Mouse (Mus musculus): ENCODE measurements at regions not wholly inside any gene's neighbourhood (a gene's known extent, or its start where the extent isn't known, plus 50 kb on each side); places are given as distances from the start of the nearest gene placed in this dataset.
A peak's percentile ranks its signal among the peaks of the same experiment; 100 is the strongest.

DNA sequence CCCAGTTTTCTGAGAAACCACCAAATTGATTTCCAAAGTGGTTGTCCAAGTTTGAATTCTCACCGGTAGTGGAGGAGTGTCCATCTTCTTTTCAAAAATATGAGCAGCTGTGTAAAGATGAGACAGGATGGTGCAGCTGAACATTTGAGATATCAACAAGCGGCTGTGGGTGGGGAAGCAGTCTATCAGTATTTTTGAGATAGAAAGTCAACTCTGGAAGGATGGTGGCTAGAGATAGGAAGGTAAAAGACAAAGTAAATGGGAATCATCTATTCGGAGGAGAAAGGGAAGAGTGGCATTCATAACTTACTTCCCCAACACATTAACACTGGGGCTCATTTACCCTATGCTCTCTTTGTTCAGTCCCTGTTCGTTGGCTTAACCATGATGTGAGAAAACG lies 146.9 kb upstream of the Gmnc start:
- no peak overlapping the region for H3K27ac ChIP-seq (replicated peaks)
- no peaks in the 10 kb centered on the region for H3K9me3 ChIP-seq (replicated peaks)
- H3K27me3 ChIP-seq (ENCODE audit: low read depth, poor library complexity, severe bottlenecking): no peaks in the 10 kb centered on the region
- no peaks in the 10 kb centered on the region for H3K4me1 ChIP-seq
- no peaks in the 10 kb centered on the region for H3K36me3 ChIP-seq
- WGBS: 83% methylated on average over 5 of the region's 5 CpGs
- no peak for DNase-seq (ENCODE audit: low spot score)
- H3K4me3 ChIP-seq: no peak overlapping the region

- DNase-seq (ENCODE audit: low spot score): no peak
- H3K4me3 ChIP-seq: no peak overlapping the region
- H3K27ac ChIP-seq (replicated peaks): no peak overlapping the region
Observed at GRCm38 (mm10) chr16:27138987-27139386, 147.5 kb upstream of the Gmnc start.

GRCm38 (mm10) chr16:27140037-27140436 lies 148.6 kb upstream of the Gmnc start:
- H3K4me1 ChIP-seq: no peaks in the 10 kb centered on the region
- DNase-seq (ENCODE audit: low spot score): peak; percentile 42
- H3K27ac ChIP-seq (replicated peaks): no peak overlapping the region
- 19% methylated on average over 3 of the region's 3 CpGs for WGBS
- H3K4me3 ChIP-seq: no peak overlapping the region
- H3K27me3 ChIP-seq (ENCODE audit: low read depth, poor library complexity, severe bottlenecking): no peaks in the 10 kb centered on the region
- H3K9me3 ChIP-seq (replicated peaks): no peaks in the 10 kb centered on the region
- H3K36me3 ChIP-seq: no peaks in the 10 kb centered on the region

More at GRCm38 (mm10) chr16:27138987-27139386, 147.5 kb upstream of the Gmnc start:
- Histone ChIP-seq H3K4me1 (no peaks in the 10 kb centered on the region), H3K36me3 (no peaks in the 10 kb centered on the region), H3K27me3 (ENCODE audit: low read depth, poor library complexity, severe bottlenecking) (no peaks in the 10 kb centered on the region), H3K9me3 (replicated peaks) (no peaks in the 10 kb centered on the region)
- 37% methylated on average over 1 of the region's 1 CpGs for WGBS

DNA sequence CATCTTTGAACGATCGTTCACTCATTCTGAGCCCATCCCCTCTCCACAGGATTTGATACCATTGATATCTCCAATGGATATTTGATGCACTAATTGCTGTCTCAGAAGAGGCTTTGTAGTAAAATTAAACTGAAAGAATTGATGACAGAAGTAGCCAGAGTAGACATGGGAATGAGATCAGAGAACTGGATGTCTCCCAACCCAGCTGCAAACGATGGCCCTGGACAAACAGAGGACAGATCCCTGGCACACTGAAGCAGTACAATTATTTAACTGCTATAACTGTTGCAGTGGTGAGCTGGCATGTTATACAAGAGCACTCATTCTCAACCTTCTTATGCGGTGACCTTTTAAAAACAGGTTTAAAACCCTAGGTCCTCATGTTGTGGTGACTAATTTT lies 151.5 kb upstream of the Ostn start:
- no peaks in the 10 kb centered on the region for H3K36me3 ChIP-seq
- 93% methylated on average over 4 of the region's 4 CpGs for WGBS
- DNase-seq (ENCODE audit: low spot score): no peak
- H3K4me3 ChIP-seq: no peak overlapping the region
- no peaks in the 10 kb centered on the region for H3K27me3 ChIP-seq (ENCODE audit: low read depth, poor library complexity, severe bottlenecking)
- no peaks in the 10 kb centered on the region for H3K9me3 ChIP-seq (replicated peaks)
- no peak overlapping the region for H3K27ac ChIP-seq (replicated peaks)
- no peaks in the 10 kb centered on the region for H3K4me1 ChIP-seq

DNA sequence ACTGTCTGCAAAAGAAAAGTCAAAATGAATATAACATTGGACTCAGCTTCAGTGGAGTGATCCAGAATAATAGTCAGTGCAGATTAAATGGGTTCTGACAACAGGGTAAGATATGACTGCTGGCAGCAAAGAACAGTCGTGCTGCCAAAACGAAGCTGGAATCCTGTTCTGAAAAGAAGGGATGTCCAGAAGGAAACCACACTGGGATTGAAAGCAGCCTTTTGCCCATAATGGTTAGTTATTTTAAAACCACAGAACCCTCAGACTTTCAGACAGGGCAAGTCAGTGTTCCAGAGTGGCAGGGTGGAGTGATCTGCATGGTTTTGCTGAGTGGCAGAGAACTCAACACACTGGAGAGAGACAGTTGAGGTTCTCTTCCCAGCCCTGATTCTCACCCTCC lies 111.6 kb upstream of the Ostn start:
- Histone ChIP-seq H3K27me3 (ENCODE audit: low read depth, poor library complexity, severe bottlenecking) (no peaks in the 10 kb centered on the region), H3K4me3 (no peak overlapping the region), H3K4me1 (no peaks in the 10 kb centered on the region), H3K27ac (replicated peaks) (no peak overlapping the region), H3K9me3 (replicated peaks) (no peaks in the 10 kb centered on the region), H3K36me3 (no peaks in the 10 kb centered on the region)
- DNase-seq (ENCODE audit: low spot score): no peak
- 85% methylated on average over 2 of the region's 2 CpGs for WGBS

Data from midbrain, embryonic 10.5 days (tissue).